Mouse (Mus musculus): Measurements from ENCODE around the gene Tmod4. TPM values are rescaled to one million over a fixed set of nuclear protein-coding genes. Genes with fewer than 3 reads are reported as not detected.

Tmod4 gene
- total and polyA plus RNA-seq, 3 experiments: 0.47 to 0.81 TPM; not detected in 1

DNA sequence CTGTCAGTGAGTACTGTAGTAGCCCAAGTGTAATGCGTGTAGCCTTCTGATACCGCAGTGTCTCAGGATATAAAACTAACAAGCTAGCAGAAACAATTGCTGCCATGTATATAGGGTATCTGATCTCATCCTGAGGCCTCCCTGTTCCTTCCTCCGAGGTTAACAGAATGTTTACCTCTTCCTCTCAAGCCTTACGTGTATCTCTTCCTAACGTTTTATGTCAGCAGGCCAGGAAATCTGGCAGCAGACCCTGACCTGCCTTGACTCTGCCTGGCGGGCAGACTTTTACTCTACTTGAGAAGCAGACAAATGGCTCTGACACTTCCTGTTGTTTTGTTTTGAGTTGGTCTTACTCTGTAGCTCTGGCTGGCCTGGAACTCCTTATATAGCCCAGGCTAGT is 2.7 kb upstream of the Tmod4 start:
- DNase-seq (ENCODE audit: extremely low read depth): no peak
- H3K4me1 ChIP-seq (ENCODE audit: control insufficient read depth in 1 of 2, insufficient read depth in 2 of 2): no peaks in the 10 kb centered on the region
- H3K27ac ChIP-seq (ENCODE audit: insufficient read depth, low read depth): no peak overlapping the region
- in situ Hi-C loops (cut with MboI; ENCODE audit: low pct_ligation_motif_present, low pct_unique_long_range_greater_than_20kb, low sequenced_read_pairs) (no loop called here), dilution Hi-C loops (cut with MboI; ENCODE audit: extremely low pct_ligation_motif_present, extremely low pct_unique_long_range_greater_than_20kb, low sequenced_read_pairs) (no loop called here)
- H3K79me2 ChIP-seq (replicated peaks; ENCODE audit: control insufficient read depth, extremely low read depth, insufficient read depth, poor library complexity, severe bottlenecking): no peaks in the 10 kb centered on the region
- peaks cover 43 to 78% of the 10 kb centered on the region in 2 experiments for H3K36me3 ChIP-seq (replicated peaks in 1 of 2; ENCODE audit: control insufficient read depth in 1 of 2, insufficient read depth in 1 of 2, low read length in 1 of 2)
- H3K9me3 ChIP-seq (replicated peaks; ENCODE audit: low read length): no peaks in the 10 kb centered on the region
- TF ChIP-seq BHLHE40 (IDR thresholded peaks at IDR 0.05; ENCODE audit: low read depth, low read length) (no peak), KAT2A (IDR thresholded peaks at IDR 0.05; ENCODE audit: insufficient replicate concordance, low read length) (no peak), MAX (IDR thresholded peaks at IDR 0.05; ENCODE audit: low read length) (no peak), HCFC1 (IDR thresholded peaks at IDR 0.05; ENCODE audit: low read depth, low read length) (no peak), MAZ (IDR thresholded peaks at IDR 0.05; ENCODE audit: low read depth, low read length) (no peak), ETS1 (conservative IDR thresholded peaks at IDR 0.05; ENCODE audit: low read depth, low read length) (no peak), MXI1 (IDR thresholded peaks at IDR 0.05; ENCODE audit: low read depth, low read length) (no peak), RCOR1 (conservative IDR thresholded peaks at IDR 0.05; ENCODE audit: low read depth, low read length) (no peak), POLR2A (IDR thresholded peaks at IDR 0.05; ENCODE audit: low read depth, low read length) (no peak)
- H3K4me2 ChIP-seq (ENCODE audit: insufficient read depth, low read depth, poor library complexity, severe bottlenecking): no peak overlapping the region
- H3K27me3 ChIP-seq (replicated peaks): no peaks in the 10 kb centered on the region
- H3K4me3 ChIP-seq (replicated peaks in 1 of 3; ENCODE audit: low read depth in 2 of 3, low read length in 2 of 3, poor library complexity in 1 of 3): no peak overlapping the region
- no peak overlapping the region for H3K9ac ChIP-seq (ENCODE audit: insufficient read depth, low read depth)

DNA sequence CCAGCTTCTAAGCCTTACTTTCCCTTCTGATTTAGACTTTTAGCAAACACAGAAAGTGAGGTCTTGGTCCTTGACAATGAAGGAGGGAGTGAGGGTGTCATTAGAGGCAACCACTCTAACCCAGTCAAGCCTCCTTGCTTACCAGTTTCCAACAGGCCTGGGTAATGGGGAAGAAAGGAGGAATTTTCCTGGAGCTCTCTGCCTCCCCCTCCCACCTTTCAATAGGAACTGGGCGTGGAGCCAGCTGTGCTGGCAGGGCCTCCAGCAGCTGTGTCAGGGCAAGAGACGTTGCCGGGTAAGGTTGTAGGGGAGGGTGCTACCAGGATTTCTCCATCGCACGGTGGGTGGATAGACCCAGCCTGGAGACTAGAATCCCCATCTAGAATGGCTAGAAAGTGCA is 696 bp downstream of the Tmod4 start:
- Histone ChIP-seq H3K4me1 (ENCODE audit: control insufficient read depth in 1 of 2, insufficient read depth in 2 of 2) (no peaks in the 10 kb centered on the region), H3K27ac (ENCODE audit: insufficient read depth, low read depth) (no peak overlapping the region), H3K79me2 (replicated peaks; ENCODE audit: control insufficient read depth, extremely low read depth, insufficient read depth, poor library complexity, severe bottlenecking) (no peaks in the 10 kb centered on the region), H3K9ac (ENCODE audit: insufficient read depth, low read depth) (no peak overlapping the region), H3K4me2 (ENCODE audit: insufficient read depth, low read depth, poor library complexity, severe bottlenecking) (no peak overlapping the region), H3K4me3 (replicated peaks in 1 of 3; ENCODE audit: low read depth in 2 of 3, low read length in 2 of 3, poor library complexity in 1 of 3) (no peak overlapping the region), H3K36me3 (replicated peaks in 1 of 2; ENCODE audit: control insufficient read depth in 1 of 2, insufficient read depth in 1 of 2, low read length in 1 of 2) (peaks cover 38 to 76% of the 10 kb centered on the region in 2 experiments), H3K27me3 (replicated peaks) (no peaks in the 10 kb centered on the region), H3K9me3 (replicated peaks; ENCODE audit: low read length) (no peaks in the 10 kb centered on the region)
- in situ Hi-C loops (cut with MboI; ENCODE audit: low pct_ligation_motif_present, low pct_unique_long_range_greater_than_20kb, low sequenced_read_pairs) (no loop called here), dilution Hi-C loops (cut with MboI; ENCODE audit: extremely low pct_ligation_motif_present, extremely low pct_unique_long_range_greater_than_20kb, low sequenced_read_pairs) (no loop called here)
- DNase-seq (ENCODE audit: extremely low read depth): no peak
- no peak for TF ChIP-seq EP300 (IDR thresholded peaks at IDR 0.05; ENCODE audit: low read length)
- no peak for TF ChIP-seq RCOR1 (conservative IDR thresholded peaks at IDR 0.05; ENCODE audit: low read depth, low read length)
- no peak for TF ChIP-seq NELFE (IDR thresholded peaks at IDR 0.05; ENCODE audit: low read depth, low read length)
- no peak for TF ChIP-seq MXI1 (IDR thresholded peaks at IDR 0.05; ENCODE audit: low read depth, low read length)
- TF ChIP-seq POLR2AphosphoS2 (IDR thresholded peaks at IDR 0.05; ENCODE audit: low read depth, low read length): no peak
- no peak for TF ChIP-seq JUND (conservative IDR thresholded peaks at IDR 0.05; ENCODE audit: low read depth, low read length)
- no peak for TF ChIP-seq ZMIZ1 (IDR thresholded peaks at IDR 0.05; ENCODE audit: low read depth, low read length)
- TF ChIP-seq NRF1 (IDR thresholded peaks at IDR 0.05; ENCODE audit: low read depth, low read length): no peak
- TF ChIP-seq CTCF (conservative IDR thresholded peaks at IDR 0.05 in 1 of 2, IDR thresholded peaks at IDR 0.05 in 1 of 2; ENCODE audit: low read depth in 2 of 2, low read length in 2 of 2): no peak
- TF ChIP-seq ELF1 (IDR thresholded peaks at IDR 0.05; ENCODE audit: low read depth, low read length): no peak
- no peak for TF ChIP-seq SMC3 (IDR thresholded peaks at IDR 0.05; ENCODE audit: low read depth, low read length)
- no peak for TF ChIP-seq CHD2 (IDR thresholded peaks at IDR 0.05; ENCODE audit: low read length)
- TF ChIP-seq MAZ (IDR thresholded peaks at IDR 0.05; ENCODE audit: low read depth, low read length): no peak
- TF ChIP-seq KAT2A (IDR thresholded peaks at IDR 0.05; ENCODE audit: insufficient replicate concordance, low read length): no peak
- TF ChIP-seq TBP (conservative IDR thresholded peaks at IDR 0.05; ENCODE audit: low read depth, low read length): no peak
- TF ChIP-seq TCF12 (IDR thresholded peaks at IDR 0.05; ENCODE audit: low read depth, low read length): no peak
- no peak for TF ChIP-seq USF2 (conservative IDR thresholded peaks at IDR 0.05; ENCODE audit: low read depth, low read length)
- TF ChIP-seq HCFC1 (IDR thresholded peaks at IDR 0.05; ENCODE audit: low read depth, low read length): no peak
